Mouse (Mus musculus): Measurements from ENCODE around the gene Mrpl14.

Mrpl14 gene

GRCm38 (mm10) chr17:45686093-45686619, at the start of gene Mrpl14:
Gene Mrpl14, plus strand, starts transcription at chr17:45686322.
- DNase-seq (ENCODE audit: low spot score): peak; percentile 95

- DNase-seq (ENCODE audit: low spot score): no peak
These were observed 47.4 kb upstream of the Mrpl14 start for GRCm38 (mm10) chr17:45638596-45639295.

- DNase-seq (ENCODE audit: low spot score): no peak
These were observed 44.1 kb upstream of the Mrpl14 start for GRCm38 (mm10) chr17:45641981-45642380.

GRCm38 (mm10) chr17:45642701-45643100, 43.4 kb upstream of the Mrpl14 start:
- DNase-seq (ENCODE audit: low spot score): peak; percentile 80

- DNase-seq (ENCODE audit: low spot score): no peak
These were observed 41.9 kb upstream of the Mrpl14 start for GRCm38 (mm10) chr17:45644185-45644584.

- no peak for DNase-seq (ENCODE audit: low spot score)
These were observed 32.9 kb upstream of the Mrpl14 start for GRCm38 (mm10) chr17:45653233-45653632.

- DNase-seq (ENCODE audit: low spot score): no peak
These were observed 30.3 kb upstream of the Mrpl14 start for GRCm38 (mm10) chr17:45655820-45656219.

- DNase-seq (ENCODE audit: low spot score): no peak
These were observed 26.9 kb upstream of the Mrpl14 start, which contains the start of gene Capn11 for GRCm38 (mm10) chr17:45659225-45659624. Gene Capn11, minus strand, starts transcription at chr17:45659325.

- peak; percentile 68 for DNase-seq (ENCODE audit: low spot score)
These were observed 22.8 kb upstream of the Mrpl14 start for GRCm38 (mm10) chr17:45663106-45663919.

GRCm38 (mm10) chr17:45664608-45665007, 21.5 kb upstream of the Mrpl14 start:
- DNase-seq (ENCODE audit: low spot score): no peak

GRCm38 (mm10) chr17:45666091-45666490, 20.0 kb upstream of the Mrpl14 start:
- DNase-seq (ENCODE audit: low spot score): no peak

GRCm38 (mm10) chr17:45667481-45667880, 18.6 kb upstream of the Mrpl14 start:
- DNase-seq (ENCODE audit: low spot score): no peak

GRCm38 (mm10) chr17:45667986-45668385, 18.1 kb upstream of the Mrpl14 start:
- no peak for DNase-seq (ENCODE audit: low spot score)

- no peak for DNase-seq (ENCODE audit: low spot score)
These were observed 14.3 kb upstream of the Mrpl14 start for GRCm38 (mm10) chr17:45671821-45672220.

GRCm38 (mm10) chr17:45672598-45672997, 13.5 kb upstream of the Mrpl14 start:
- no peak for DNase-seq (ENCODE audit: low spot score)

- peak; percentile 76 for DNase-seq (ENCODE audit: low spot score)
These were observed 8.0 kb upstream of the Mrpl14 start for GRCm38 (mm10) chr17:45678106-45678505.

- no peak for DNase-seq (ENCODE audit: low spot score)
These were observed 5.6 kb upstream of the Mrpl14 start for GRCm38 (mm10) chr17:45680391-45680980.

GRCm38 (mm10) chr17:45681588-45681987, 4.5 kb upstream of the Mrpl14 start:
- DNase-seq (ENCODE audit: low spot score): no peak

GRCm38 (mm10) chr17:45682843-45683242, 3.3 kb upstream of the Mrpl14 start:
- no peak for DNase-seq (ENCODE audit: low spot score)

- no peak for DNase-seq (ENCODE audit: low spot score)
These were observed 1.4 kb upstream of the Mrpl14 start for GRCm38 (mm10) chr17:45684667-45685131.

GRCm38 (mm10) chr17:45685171-45686092, 690 bp upstream of the Mrpl14 start:
- no peak for DNase-seq (ENCODE audit: low spot score)

All from urinary bladder, postnatal 25 days (tissue).